Mouse (Mus musculus) heart, embryonic 10.5 days (tissue): Measurements from ENCODE around the gene Adarb2. TPM values are rescaled to one million over a fixed set of nuclear protein-coding genes. Genes with fewer than 3 reads are reported as not detected.

ENCODE experiments used
- DNase-seq: peaks from one replicate; pipeline ENCODE4 v3.0.0-alpha.2; 2017; ENCODE audit warnings: low spot score
- H3K27ac ChIP-seq: fragments of 300-500 bp; sonication (generic); 2 replicates; pipeline ENCODE4 v1.5.1; 2016; ENCODE audit warnings: mild to moderate bottlenecking
- H3K27me3 ChIP-seq: fragments of 300-500 bp; sonication (generic); 2 replicates; pipeline ENCODE4 v1.6.1; 2016; ENCODE audit warnings: mild to moderate bottlenecking; ENCODE audit not compliant: poor library complexity, insufficient read depth, severe bottlenecking
- H3K36me3 ChIP-seq: fragments of 300-500 bp; sonication (generic); 2 replicates; pipeline ENCODE4 v1.6.1; 2016; ENCODE audit warnings: mild to moderate bottlenecking, moderate library complexity
- H3K4me1 ChIP-seq: fragments of 300-500 bp; sonication (generic); 2 replicates; pipeline ENCODE4 v1.6.1; 2016; ENCODE audit warnings: mild to moderate bottlenecking
- H3K4me3 ChIP-seq: fragments of 300-500 bp; sonication (generic); 2 replicates; pipeline ENCODE4 v1.5.1; 2016; ENCODE audit warnings: mild to moderate bottlenecking, moderate library complexity
- H3K9me3 ChIP-seq: fragments of 300-500 bp; sonication (generic); 2 replicates; pipeline ENCODE4 v1.6.1; 2016; ENCODE audit warnings: mild to moderate bottlenecking, moderate library complexity
- WGBS: fragments of 180-500 bp; shearing (Covaris S2); methylation state at CpG from one replicate; pipeline ENCODE4 v1.1.7; 2016; 5-methylcytosine and 5-hydroxymethylcytosine counted together
- polyA plus RNA-seq: library from polyadenylated mRNA; unstranded; fragments of >200 nt; fragmentation: Nextera tagmentation; extraction: Ambion mirVana; gene quantifications from 2 replicates; pipeline ENCODE4 v1.2.1, GENCODE M21; 2016

Gene Adarb2
- 0.34 and 0.51 TPM in 2 replicates for polyA plus RNA-seq

DNA sequence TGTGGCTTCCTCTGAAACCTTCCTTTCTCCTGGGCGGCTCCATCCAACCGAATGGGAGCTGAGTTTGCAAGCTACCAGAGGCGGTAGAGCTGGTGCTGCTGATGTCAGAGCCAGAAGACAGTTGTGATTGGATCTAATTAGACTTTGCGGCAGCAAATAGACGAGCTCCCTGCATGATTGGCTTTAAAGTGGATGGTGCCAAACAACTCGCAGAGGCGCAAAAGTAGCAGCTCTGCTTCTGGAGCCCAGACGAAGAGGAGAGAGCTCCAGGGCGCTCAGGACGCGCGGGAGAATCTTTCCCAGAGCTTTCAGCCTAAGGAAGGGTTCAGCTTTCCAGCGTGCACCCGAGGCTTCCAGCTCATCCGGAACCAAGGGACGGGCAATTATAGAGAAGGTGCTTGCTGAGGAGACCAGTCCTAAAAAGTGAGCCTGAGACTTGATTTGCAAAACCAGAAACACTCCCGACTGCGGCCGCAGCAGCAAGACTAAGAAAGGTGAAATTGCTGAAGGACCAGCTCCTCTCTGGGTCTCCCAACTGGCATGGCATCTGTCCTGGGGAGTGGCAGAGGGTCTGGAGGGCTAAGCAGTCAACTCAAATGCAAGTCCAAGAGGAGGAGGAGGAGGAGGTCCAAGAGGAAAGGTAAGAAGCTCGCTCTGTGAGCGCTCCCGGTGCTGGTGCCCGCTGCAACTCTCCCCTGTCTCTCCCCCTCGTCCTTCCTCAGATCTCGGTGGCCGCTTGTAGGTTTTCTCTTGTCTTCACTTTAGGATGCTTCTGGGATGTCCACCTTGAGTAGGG lies at the start of gene Adarb2:
Gene Adarb2, plus strand, starts transcription at position 186 of the 796 bp plus-strand sequence.
- peak; percentile 74 for DNase-seq
- no peaks in the 10 kb centered on the region for H3K36me3 ChIP-seq
- H3K4me3 ChIP-seq, result peak within 1 kb of the TSS; percentile 54
- H3K27ac ChIP-seq, result no peak within 1 kb of the TSS
- no peaks in the 10 kb centered on the region for H3K4me1 ChIP-seq
- H3K27me3 ChIP-seq, result peaks cover 29% of the 10 kb centered on the region; the same call in 1 of the 2 replicates
- WGBS, result under 1% methylated on average over 26 of the region's 26 CpGs
- H3K9me3 ChIP-seq, result no peaks in the 10 kb centered on the region

DNA sequence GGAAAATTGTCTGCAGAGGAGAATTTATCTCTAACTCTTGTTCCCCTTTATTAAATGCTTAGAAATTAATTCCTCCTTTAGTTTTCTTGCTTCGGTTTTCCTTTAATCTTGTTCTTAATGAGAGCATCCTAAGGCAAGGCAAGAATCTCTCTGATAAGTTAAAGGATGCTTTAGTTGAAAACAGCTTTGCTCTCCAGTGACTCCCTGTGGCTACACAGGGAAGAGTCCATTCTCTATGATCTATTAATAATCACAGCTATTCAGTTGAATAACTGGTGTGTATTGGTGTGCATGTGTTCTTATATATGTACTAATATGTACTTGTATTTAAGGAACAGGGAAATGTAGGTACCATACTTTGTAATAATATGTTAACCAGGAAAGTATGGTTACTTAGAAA lies 28.9 kb upstream of the Adarb2 start:
- DNase-seq, result no peak
- 62% methylated on average over 1 of the region's 1 CpGs for WGBS
- no peak overlapping the region for H3K27ac ChIP-seq
- H3K36me3 ChIP-seq, result no peaks in the 10 kb centered on the region
- no peaks in the 10 kb centered on the region for H3K9me3 ChIP-seq
- no peaks in the 10 kb centered on the region for H3K27me3 ChIP-seq
- H3K4me1 ChIP-seq, result no peaks in the 10 kb centered on the region
- no peak overlapping the region for H3K4me3 ChIP-seq

DNA sequence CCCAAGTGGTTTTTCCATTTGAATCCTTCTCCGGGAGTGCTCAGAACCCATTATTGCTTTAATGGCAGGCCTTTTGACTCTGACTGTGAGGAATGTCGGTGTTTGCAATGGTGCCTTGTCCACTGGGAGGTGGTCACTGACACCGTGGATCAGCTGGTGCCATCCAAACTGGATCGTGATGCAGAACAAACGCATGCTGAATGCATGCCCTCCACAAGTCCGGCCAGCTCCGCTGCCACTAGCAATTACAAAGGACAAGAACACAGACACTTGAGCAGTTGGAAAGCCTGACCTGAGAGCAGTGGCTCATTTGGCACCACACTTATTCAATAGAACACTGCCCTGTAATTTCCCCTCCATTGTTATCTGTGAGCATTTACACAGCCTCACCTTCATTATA lies 10.7 kb upstream of the Adarb2 start:
- H3K4me1 ChIP-seq, result no peaks in the 10 kb centered on the region
- H3K27ac ChIP-seq, result no peak overlapping the region
- H3K27me3 ChIP-seq, result no peaks in the 10 kb centered on the region
- no peaks in the 10 kb centered on the region for H3K9me3 ChIP-seq
- WGBS, result 68% methylated on average over 7 of the region's 7 CpGs
- H3K4me3 ChIP-seq, result no peak overlapping the region
- no peaks in the 10 kb centered on the region for H3K36me3 ChIP-seq
- DNase-seq, result no peak

DNA sequence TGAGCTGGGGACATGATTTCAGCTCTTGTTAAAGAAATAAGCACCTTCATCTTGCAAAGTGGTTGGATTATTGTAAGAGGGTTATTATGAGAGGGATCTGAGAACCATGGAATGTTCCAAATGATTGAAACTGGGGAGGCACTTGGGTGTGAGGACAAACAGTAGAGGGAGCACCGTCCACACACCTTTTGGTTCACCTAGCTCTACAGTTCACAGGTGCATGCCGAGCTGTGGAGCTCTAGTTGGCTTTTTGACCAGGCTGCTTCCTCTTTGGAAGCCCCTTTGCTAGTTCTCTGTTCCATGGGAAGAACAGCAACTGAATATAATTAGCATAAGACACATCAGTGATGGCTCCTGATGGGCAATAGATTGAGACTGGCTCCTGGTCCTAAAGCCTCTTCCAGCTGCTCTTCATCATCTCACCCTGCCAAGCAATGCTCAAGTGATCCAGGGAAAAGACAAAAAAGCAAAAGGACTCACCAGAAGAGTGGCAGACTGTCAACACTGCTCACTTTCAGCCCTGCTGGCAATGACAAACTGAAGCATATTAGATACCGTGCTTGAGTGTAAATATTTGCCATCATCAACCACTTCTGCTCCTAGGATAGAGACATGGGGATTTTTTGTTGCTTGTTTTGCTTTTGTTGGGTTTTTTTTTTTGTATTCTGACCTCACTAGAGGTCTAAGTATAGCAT lies 3.3 kb upstream of the Adarb2 start:
- H3K4me1 ChIP-seq, result no peaks in the 10 kb centered on the region
- no peak overlapping the region for H3K27ac ChIP-seq
- DNase-seq, result no peak
- WGBS, result 59% methylated on average over 3 of the region's 3 CpGs
- no peaks in the 10 kb centered on the region for H3K36me3 ChIP-seq
- H3K4me3 ChIP-seq, result no peak overlapping the region
- peaks cover 26% of the 10 kb centered on the region; the same call in 1 of the 2 replicates for H3K27me3 ChIP-seq
- H3K9me3 ChIP-seq, result no peaks in the 10 kb centered on the region

DNA sequence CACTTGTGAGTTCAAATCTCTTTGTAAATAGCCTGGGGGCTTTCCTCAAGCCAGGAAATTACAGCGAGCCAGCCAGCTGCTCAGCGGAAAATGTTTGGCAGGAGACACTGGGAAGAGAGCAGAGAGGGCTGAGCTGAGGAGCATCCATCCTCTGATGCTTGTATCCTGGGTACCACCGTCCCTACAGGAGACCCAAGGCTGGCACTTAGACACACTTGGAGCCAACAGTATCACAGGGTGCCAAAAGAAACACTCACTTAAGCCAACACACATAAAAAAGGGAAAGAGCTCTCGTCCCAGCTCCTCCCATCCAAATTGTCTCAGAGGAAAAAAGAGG lies 779 bp downstream of the Adarb2 start:
- Histone ChIP-seq H3K9me3 (no peaks in the 10 kb centered on the region), H3K4me1 (no peaks in the 10 kb centered on the region), H3K27me3 (peaks cover 29% of the 10 kb centered on the region; the same call in 1 of the 2 replicates), H3K4me3 (peak overlapping the region; percentile 54), H3K36me3 (no peaks in the 10 kb centered on the region), H3K27ac (no peak overlapping the region)
- WGBS, result 8% methylated on average over 4 of the region's 4 CpGs
- DNase-seq, result no peak

DNA sequence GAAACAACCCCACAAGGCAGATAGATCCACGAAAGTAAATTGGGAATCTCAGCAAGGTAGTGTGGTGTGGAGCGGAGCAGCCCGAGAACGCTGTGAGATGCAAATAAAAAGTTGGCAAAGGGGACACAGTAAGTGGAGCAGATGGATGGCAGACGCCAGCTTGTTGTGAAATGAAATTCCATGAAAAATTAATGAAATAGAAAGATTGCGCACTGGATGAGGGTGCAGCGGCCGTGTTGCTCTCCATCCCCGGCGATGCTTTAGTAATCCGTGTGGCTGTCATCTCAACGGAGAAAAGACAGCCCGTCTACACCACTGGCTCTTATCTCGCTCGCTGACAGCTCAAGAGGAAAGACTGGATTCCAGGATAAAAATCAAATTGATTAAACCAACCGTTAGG lies 4.7 kb downstream of the Adarb2 start:
- 44% methylated on average over 16 of the region's 16 CpGs for WGBS
- Histone ChIP-seq H3K36me3 (no peaks in the 10 kb centered on the region), H3K4me3 (no peak overlapping the region), H3K27me3 (peaks cover 20% of the 10 kb centered on the region; the same call in 1 of the 2 replicates), H3K9me3 (no peaks in the 10 kb centered on the region), H3K4me1 (no peaks in the 10 kb centered on the region), H3K27ac (no peak overlapping the region)
- DNase-seq, result no peak

DNA sequence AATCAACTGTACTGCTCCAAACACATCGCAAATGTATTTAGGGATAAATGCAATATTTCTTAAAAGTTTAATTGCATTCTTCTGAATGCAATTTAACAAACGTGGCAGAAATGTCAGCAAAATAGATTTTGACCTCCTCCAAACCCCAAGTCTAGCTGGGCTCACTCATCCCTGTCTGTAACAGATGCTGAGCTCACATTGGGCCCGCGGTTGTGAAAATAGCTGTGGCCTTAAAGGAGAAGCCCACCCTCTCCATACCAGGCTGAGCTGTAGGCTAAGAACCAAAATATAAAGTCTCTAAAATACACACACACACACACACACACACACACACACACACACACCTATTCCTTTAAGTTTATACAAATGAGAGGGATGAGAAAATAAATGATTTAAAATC lies 8.1 kb downstream of the Adarb2 start:
- Histone ChIP-seq H3K36me3 (no peaks in the 10 kb centered on the region), H3K4me3 (no peak overlapping the region), H3K27me3 (no peaks in the 10 kb centered on the region), H3K4me1 (no peaks in the 10 kb centered on the region), H3K27ac (no peak overlapping the region), H3K9me3 (no peaks in the 10 kb centered on the region)
- no peak for DNase-seq
- WGBS, result 78% methylated on average over 4 of the region's 4 CpGs

DNA sequence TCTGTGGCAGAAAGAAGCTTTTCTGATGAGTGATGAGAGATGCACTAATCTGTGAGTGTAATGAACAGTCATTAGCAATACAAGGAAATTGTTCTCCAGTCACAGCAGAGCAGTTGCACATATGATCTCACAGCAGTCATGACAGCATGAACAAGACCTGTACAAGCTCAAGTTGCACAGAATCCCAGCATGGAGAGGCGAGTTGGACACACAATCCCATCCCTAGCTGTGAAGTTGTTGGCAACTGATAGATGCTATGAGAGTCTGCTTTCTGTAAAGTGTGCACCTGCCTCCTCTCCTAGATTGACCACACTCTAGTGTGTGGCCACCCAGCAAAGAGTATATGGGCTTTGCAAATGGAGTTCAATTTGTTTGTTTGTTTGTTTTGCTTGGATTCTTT lies 36.2 kb downstream of the Adarb2 start:
- Histone ChIP-seq H3K27me3 (no peaks in the 10 kb centered on the region), H3K9me3 (no peaks in the 10 kb centered on the region), H3K36me3 (no peaks in the 10 kb centered on the region), H3K4me1 (no peaks in the 10 kb centered on the region), H3K4me3 (no peak overlapping the region), H3K27ac (no peak overlapping the region)
- no peak for DNase-seq
- 66% methylated on average over 1 of the region's 1 CpGs for WGBS

DNA sequence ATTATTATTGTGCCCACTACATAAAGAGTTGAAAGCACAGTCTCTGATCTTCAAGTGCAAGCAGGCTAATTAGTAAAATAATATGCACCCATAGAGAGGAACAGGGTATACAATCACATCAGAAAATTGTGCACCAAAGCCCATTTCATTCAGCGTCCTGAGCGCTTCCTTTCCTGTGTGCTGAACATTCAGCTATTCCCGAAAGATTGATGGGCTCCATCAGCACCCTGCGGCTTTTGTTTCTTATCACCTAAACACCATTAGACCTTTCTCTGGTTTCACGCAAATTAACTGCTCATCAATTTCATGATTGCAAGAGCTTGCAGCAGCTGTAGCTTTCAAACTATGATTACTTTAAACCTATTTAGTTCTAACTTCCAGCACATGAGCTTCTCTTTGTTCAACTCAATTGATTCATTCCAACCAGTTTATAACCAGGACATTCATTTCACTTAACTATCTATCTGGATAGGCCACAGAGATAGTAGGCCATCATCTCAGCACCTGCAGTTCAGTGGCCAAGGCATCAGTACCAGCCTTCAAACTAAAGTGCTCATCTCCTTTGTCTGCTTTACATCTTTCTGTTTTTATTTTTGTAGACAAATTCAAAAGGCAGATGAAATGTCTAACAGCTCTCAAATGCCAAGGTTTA lies 45.5 kb downstream of the Adarb2 start:
- no peak overlapping the region for H3K27ac ChIP-seq
- H3K27me3 ChIP-seq, result no peaks in the 10 kb centered on the region
- H3K9me3 ChIP-seq, result no peaks in the 10 kb centered on the region
- H3K36me3 ChIP-seq, result no peaks in the 10 kb centered on the region
- WGBS, result 62% methylated on average over 5 of the region's 5 CpGs
- no peak for DNase-seq
- no peaks in the 10 kb centered on the region for H3K4me1 ChIP-seq
- no peak overlapping the region for H3K4me3 ChIP-seq

DNA sequence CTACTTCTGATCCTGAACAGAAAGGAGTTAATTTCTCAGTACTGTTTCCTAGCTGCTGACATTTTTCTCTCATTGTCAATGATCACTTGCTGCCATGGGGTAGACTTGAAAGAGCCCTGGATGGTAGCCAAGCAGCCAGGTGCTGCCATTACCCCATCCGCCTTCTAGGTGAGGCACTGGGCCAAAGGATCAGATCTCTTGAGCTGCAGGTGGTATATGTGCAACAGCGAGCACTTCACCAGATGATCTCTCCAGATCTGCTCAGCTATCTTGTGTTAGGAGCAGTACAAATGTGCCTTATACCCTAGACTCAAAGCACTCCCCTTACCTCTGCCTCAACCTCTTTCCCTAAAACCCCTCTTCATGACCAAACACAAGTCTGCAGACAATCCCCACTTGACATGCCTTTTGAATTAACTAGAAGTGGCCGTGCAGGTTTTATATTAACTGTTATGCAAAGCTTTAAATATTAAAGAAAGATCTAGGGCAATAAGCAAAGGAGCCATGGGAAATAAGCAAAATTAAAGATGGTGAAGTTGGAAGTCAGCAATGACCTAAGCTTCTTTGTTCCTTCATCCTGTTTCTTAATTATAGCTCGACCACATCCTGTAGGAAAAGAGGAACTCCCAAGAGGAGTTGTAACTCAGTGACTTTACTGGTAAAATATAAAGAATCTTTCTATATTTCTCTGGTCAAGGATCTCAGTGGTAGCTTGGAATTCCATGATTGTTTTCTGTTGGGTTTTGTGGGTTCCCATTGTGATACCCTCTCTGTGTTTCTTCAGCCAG lies 69.7 kb downstream of the Adarb2 start:
- WGBS, result 78% methylated on average over 4 of the region's 4 CpGs
- no peak overlapping the region for H3K27ac ChIP-seq
- no peak for DNase-seq
- H3K27me3 ChIP-seq, result no peaks in the 10 kb centered on the region
- no peaks in the 10 kb centered on the region for H3K36me3 ChIP-seq
- no peaks in the 10 kb centered on the region for H3K4me1 ChIP-seq
- H3K9me3 ChIP-seq, result no peaks in the 10 kb centered on the region
- no peak overlapping the region for H3K4me3 ChIP-seq

DNA sequence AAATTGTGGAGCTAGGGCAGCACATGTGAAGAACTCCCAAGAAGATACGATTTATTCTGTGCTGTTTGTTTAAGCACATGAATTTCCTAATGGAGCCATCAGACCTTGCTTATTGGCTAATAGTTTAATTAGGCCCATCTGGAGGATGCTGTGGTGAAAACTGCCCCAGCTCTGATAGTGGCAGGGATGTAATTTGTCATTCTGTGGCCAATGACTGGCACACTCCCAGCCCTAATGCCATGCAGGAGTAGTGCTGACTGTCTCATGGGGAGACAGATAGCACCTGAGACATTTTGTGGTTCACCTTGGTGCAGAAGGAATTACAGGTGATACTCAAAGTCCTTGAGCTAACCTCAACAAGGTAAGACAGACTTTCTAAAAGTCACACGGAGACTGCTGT lies 80.5 kb downstream of the Adarb2 start:
- Histone ChIP-seq H3K27ac (no peak overlapping the region), H3K27me3 (no peaks in the 10 kb centered on the region), H3K36me3 (no peaks in the 10 kb centered on the region), H3K9me3 (no peaks in the 10 kb centered on the region), H3K4me1 (no peaks in the 10 kb centered on the region), H3K4me3 (no peak overlapping the region)
- DNase-seq, result no peak
- 83% methylated on average over 2 of the region's 2 CpGs for WGBS

DNA sequence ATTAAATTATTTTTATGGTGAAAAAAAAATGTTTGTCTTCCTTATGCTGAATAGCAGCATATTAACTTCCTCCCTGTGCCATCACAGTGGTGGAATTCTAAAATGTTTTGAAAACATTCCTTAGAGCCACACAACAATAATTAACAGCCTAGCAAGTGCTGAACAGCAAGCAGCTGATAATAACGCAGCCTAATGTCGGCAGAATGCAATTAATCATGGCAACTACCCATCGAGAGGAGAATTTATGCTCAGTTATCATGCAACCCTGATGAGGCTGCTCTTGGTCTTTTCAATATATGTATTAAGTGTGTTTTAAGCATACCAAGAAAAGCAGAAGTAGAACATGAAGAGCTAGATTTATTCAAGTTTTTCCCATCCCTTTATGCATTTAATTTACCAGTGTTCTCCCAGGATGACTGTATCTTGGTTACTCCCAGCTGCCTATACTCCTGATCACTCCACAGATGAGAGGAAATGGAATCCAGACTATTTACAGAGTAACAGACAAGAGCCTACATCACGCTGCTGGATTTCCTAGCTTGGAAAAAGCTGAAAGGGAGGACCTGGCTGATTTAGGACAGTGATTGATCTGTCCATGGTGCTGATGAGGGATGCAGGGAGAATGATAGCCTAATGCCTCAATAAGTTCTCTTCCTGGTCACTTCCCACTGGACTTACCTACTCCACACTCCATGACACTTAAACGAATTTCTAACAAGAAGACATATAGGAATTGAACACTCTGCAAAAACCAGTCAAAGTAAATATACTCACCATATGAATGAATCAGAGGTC lies 113.9 kb downstream of the Adarb2 start:
- no peak overlapping the region for H3K4me3 ChIP-seq
- no peak for DNase-seq
- H3K36me3 ChIP-seq, result no peaks in the 10 kb centered on the region
- 58% methylated on average over 5 of the region's 5 CpGs for WGBS
- H3K27me3 ChIP-seq, result no peaks in the 10 kb centered on the region
- H3K27ac ChIP-seq, result no peak overlapping the region
- H3K4me1 ChIP-seq, result no peaks in the 10 kb centered on the region
- H3K9me3 ChIP-seq, result no peaks in the 10 kb centered on the region
